Mouse (Mus musculus): ENCODE data around the gene Sult2b1. TPM values are rescaled to one million over a fixed set of nuclear protein-coding genes. Genes with fewer than 3 reads are reported as not detected.

The Sult2b1 gene
- polyA plus RNA-seq, 1 experiment from 2014 or later, result 2.5 TPM

DNA sequence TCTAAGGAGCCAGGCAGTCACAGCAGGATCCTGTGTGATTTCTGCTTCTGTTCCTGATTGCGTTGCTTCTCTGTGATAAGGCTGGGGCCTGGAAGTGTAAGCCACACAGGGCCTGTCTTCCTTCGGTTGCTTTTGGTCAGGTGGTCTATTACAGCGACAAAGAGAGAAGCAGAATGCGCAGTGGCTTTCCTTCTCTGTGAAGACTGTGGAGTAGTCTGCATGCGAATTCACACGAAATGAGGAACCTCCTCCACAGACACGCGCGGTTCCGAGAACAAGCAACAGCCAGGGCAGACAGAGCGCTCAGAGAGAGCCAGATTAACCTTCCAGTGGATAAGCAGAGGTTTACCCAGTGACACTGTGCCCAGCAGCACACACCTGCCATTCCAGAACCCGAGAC, 43.2 kb downstream of the Sult2b1 start:
- H3K27me3 ChIP-seq, result no peaks in the 10 kb centered on the region
- no peak overlapping the region for H3K27ac ChIP-seq
- no peak overlapping the region for H3K9ac ChIP-seq
- H3K9me3 ChIP-seq, result no peaks in the 10 kb centered on the region
- H3K36me3 ChIP-seq, result no peaks in the 10 kb centered on the region
- no peak overlapping the region for H3K4me3 ChIP-seq
- H3K4me1 ChIP-seq, result no peaks in the 10 kb centered on the region
- 85% methylated on average over 12 of the region's 12 CpGs for WGBS
- H3K4me2 ChIP-seq (replicated peaks), result peak overlapping the region; percentile 42; the same call in 1 of the 2 replicates
- no peak for ATAC-seq (ENCODE audit: insufficient number of reproducible peaks, insufficient read depth, low FRiP score, low TSS enrichment)

DNA sequence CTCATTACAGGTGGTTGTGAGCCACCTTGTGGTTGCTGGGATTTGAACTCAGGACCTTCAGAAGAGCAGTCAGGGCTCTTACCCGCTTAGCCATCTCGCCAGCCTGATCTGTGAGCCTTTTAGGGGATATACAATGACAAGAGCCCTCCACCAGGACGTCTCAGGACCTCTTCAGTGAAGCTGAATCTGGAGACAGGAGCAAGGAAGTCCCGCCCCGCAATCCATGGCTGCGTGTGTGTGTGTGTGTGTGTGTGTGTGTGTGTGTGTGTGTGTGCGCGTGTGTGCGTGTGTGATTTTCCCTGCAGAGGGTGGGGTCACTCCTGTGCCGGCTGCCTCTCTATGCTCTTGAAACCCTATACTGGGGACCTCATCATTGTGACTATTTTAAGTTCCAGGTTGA, 44.6 kb downstream of the Sult2b1 start:
- ATAC-seq (ENCODE audit: insufficient number of reproducible peaks, insufficient read depth, low FRiP score, low TSS enrichment), result no peak
- Histone ChIP-seq H3K4me3 (no peak overlapping the region), H3K27ac (no peak overlapping the region), H3K36me3 (no peaks in the 10 kb centered on the region), H3K9me3 (no peaks in the 10 kb centered on the region), H3K9ac (no peak overlapping the region), H3K4me2 (replicated peaks) (no peak overlapping the region), H3K4me1 (no peaks in the 10 kb centered on the region), H3K27me3 (no peaks in the 10 kb centered on the region)
- 56% methylated on average over 10 of the region's 10 CpGs for WGBS

DNA sequence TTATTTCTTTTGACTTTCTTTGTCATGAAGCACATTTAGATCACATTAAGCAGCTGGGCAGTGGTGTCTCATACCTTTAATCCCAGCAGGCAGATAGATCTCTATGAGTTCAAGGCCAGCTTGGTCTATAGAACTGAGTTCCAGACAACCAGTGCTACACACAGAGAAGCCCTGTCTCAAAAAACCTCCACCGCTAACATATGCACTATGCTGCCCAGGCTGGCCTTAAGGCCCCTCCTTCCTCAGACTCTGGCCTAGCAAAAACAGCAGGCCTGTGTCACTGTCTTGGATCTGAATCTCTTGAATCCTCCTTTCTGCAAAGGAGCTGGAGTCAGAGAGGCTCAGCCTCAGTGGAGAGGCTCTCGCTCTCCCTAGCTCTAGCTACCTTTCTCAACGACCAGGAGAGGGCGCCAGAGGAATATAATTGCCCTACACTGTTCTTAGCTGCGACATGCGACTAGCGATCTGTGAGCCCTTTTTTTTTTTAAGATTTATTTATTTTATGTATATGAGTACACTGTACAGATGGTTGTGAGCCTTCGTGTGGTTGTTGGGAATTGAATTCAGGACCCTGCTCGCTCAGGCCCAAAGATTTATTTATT, 45.2 kb downstream of the Sult2b1 start:
- Histone ChIP-seq H3K9me3 (no peaks in the 10 kb centered on the region), H3K27ac (no peak overlapping the region), H3K4me1 (no peaks in the 10 kb centered on the region), H3K27me3 (no peaks in the 10 kb centered on the region), H3K4me3 (no peak overlapping the region), H3K4me2 (replicated peaks) (no peak overlapping the region), H3K36me3 (no peaks in the 10 kb centered on the region), H3K9ac (no peak overlapping the region)
- WGBS, result 8% methylated on average over 9 of the region's 9 CpGs
- ATAC-seq (ENCODE audit: insufficient number of reproducible peaks, insufficient read depth, low FRiP score, low TSS enrichment), result peak; percentile 73

DNA sequence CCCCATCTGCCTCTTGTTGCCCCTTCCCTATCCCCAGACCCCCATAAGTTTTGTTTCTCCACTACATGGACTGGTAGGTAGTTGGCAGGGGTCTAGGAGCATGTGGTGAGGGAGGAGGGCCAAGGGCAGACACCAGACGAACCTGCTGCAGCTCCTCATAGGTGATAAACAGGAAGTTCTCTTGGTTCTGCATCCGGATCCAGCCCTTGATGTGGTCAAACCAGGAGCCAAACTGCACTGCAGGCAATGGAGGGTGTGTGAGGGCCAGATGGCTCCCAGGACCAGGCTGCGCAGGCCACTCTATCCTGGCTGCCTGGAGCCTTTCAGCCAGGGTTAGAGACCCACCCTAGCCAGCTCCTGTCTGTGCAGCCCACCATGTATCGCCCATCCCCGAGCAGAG, 51.0 kb downstream of the Sult2b1 start:
- H3K36me3 ChIP-seq, result peaks cover 4% of the 10 kb centered on the region
- H3K4me3 ChIP-seq, result no peak overlapping the region
- H3K27ac ChIP-seq, result no peak overlapping the region
- H3K9ac ChIP-seq, result no peak overlapping the region
- H3K4me1 ChIP-seq, result peaks cover 6% of the 10 kb centered on the region; the same call in 1 of the 2 replicates
- 84% methylated on average over 5 of the region's 5 CpGs for WGBS
- H3K4me2 ChIP-seq (replicated peaks), result no peak overlapping the region
- no peaks in the 10 kb centered on the region for H3K27me3 ChIP-seq
- H3K9me3 ChIP-seq, result no peaks in the 10 kb centered on the region
- ATAC-seq (ENCODE audit: insufficient number of reproducible peaks, insufficient read depth, low FRiP score, low TSS enrichment), result no peak

DNA sequence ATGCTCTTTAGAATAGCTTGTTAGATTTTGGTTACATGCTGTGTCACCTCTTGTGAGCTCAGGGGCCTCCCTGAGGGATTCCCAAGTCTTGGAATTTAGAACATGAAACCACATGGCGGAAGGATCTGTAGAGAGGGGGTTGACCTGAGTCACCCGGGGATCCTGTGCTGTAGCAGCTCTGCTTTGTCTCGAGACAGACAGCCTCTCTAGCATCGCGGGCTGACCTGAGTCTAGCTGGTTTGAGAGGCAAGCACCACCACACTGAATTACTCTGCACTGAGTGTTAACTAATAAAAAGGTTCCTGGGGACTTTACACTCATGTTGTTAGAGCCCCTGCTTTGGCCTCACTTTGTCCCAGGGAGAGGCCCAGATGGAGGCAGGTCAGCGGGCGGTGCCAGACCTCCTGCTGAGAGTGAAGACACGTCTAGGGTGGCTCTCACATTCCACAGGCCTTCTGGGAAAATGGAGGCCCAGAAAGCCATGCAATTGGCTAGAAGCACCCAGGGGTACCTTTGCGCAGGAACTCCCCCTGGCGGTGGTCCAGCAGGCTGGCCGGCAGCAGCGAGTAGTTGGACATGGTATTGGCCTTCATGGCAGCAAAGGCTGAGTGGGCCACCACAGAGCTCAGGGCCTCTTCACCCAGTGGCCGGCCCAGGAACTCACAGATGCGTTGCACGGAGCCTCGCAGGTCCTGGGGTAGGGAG, 53.6 kb downstream of the Sult2b1 start:
- H3K4me3 ChIP-seq, result no peak overlapping the region
- no peak for ATAC-seq (ENCODE audit: insufficient number of reproducible peaks, insufficient read depth, low FRiP score, low TSS enrichment)

DNA sequence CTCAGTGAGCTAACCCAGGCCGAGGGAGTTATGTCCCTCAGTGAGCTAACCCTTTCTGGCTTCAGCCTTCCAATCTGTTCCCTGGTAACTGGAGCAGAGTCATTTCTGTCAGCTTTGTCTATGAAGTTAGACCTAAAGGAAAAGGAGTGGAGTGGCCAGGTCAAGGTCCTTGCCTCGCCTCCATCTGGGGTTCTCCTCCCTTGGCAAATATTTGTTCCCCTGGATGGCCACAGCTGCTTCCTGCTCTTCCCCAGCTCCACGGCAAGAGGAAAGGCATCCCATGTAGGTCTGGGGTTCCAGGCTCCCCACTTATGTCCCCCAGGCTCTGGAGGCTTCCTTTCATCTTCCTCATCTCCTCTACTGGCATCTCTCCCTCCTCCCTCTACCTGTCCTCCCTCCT, 56.8 kb downstream of the Sult2b1 start:
- Histone ChIP-seq H3K9ac (no peak overlapping the region), H3K27me3 (no peaks in the 10 kb centered on the region), H3K36me3 (peaks cover 50% of the 10 kb centered on the region), H3K9me3 (no peaks in the 10 kb centered on the region), H3K4me3 (no peak overlapping the region), H3K27ac (no peak overlapping the region), H3K4me1 (peaks cover 6% of the 10 kb centered on the region; the same call in 1 of the 2 replicates), H3K4me2 (replicated peaks) (no peak overlapping the region)
- WGBS, result 84% methylated on average over 3 of the region's 3 CpGs
- no peak for ATAC-seq (ENCODE audit: insufficient number of reproducible peaks, insufficient read depth, low FRiP score, low TSS enrichment)

More for the DNA sequence above, 53.6 kb downstream of the Sult2b1 start:
- Histone ChIP-seq H3K27me3 (no peaks in the 10 kb centered on the region), H3K9ac (no peak overlapping the region), H3K36me3 (peaks cover 20% of the 10 kb centered on the region), H3K27ac (no peak overlapping the region), H3K4me1 (peaks cover 6% of the 10 kb centered on the region; the same call in 1 of the 2 replicates), H3K4me2 (replicated peaks) (no peak overlapping the region), H3K9me3 (no peaks in the 10 kb centered on the region)
- 15% methylated on average over 16 of the region's 16 CpGs for WGBS

DNA sequence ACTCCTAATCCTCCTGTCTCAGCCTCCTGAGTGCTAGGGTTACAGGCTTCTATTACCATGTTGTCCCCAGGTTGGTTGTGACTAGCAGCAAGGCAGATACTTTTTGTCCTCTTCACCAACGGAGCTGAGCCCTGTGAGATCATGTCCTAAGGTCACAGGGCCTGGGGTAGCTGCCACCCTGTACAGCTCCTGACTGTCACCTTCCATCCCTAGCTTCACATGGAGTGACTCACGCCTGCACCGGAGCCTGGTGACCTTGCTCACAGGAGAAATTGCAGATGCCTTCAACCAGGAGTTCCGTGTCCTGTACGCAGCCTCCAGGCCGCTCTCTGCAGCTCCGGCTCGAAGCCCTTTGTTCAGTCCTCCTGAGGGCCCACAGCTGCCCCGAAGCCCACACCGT, 58.0 kb downstream of the Sult2b1 start:
- H3K4me2 ChIP-seq (replicated peaks), result no peak overlapping the region
- no peaks in the 10 kb centered on the region for H3K9me3 ChIP-seq
- no peak overlapping the region for H3K27ac ChIP-seq
- H3K9ac ChIP-seq, result no peak overlapping the region
- 91% methylated on average over 10 of the region's 10 CpGs for WGBS
- no peaks in the 10 kb centered on the region for H3K27me3 ChIP-seq
- no peak for ATAC-seq (ENCODE audit: insufficient number of reproducible peaks, insufficient read depth, low FRiP score, low TSS enrichment)
- peaks cover 62% of the 10 kb centered on the region for H3K36me3 ChIP-seq
- H3K4me1 ChIP-seq, result peaks cover 6% of the 10 kb centered on the region; the same call in 1 of the 2 replicates
- no peak overlapping the region for H3K4me3 ChIP-seq

DNA sequence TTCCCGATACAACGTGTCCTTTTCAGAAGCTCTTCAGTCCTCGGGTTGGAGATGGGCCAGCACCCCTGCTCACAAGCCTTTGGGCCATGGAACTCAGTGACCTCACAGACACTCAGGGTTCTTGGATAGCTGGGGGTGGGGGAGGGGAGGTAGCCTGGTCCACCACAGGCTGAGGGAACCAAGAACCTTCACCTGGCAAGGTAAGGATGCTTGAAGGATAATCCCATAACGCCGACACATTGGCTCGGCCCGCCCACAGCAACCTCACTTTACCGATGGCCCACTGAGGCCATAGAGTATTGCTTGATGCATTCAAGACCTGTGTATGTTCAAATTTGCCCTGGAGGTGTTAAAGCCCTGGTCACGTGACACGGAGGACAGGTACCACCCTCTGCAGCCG, 58.8 kb downstream of the Sult2b1 start, which contains the start of gene Spaca4:
TSS of gene Spaca4 (minus strand) at position 101 of the 400 bp plus-strand sequence.
- H3K4me3 ChIP-seq, result no peak within 1 kb of the TSS
- H3K27me3 ChIP-seq, result no peaks in the 10 kb centered on the region
- H3K9me3 ChIP-seq, result no peaks in the 10 kb centered on the region
- H3K4me1 ChIP-seq, result peaks cover 6% of the 10 kb centered on the region; the same call in 1 of the 2 replicates
- H3K4me2 ChIP-seq (replicated peaks), result no peak within 1 kb of the TSS
- H3K27ac ChIP-seq, result no peak within 1 kb of the TSS
- no peak within 1 kb of the TSS for H3K9ac ChIP-seq
- ATAC-seq (ENCODE audit: insufficient number of reproducible peaks, insufficient read depth, low FRiP score, low TSS enrichment), result no peak
- H3K36me3 ChIP-seq, result peaks cover 69% of the 10 kb centered on the region
- 86% methylated on average over 11 of the region's 11 CpGs for WGBS

DNA sequence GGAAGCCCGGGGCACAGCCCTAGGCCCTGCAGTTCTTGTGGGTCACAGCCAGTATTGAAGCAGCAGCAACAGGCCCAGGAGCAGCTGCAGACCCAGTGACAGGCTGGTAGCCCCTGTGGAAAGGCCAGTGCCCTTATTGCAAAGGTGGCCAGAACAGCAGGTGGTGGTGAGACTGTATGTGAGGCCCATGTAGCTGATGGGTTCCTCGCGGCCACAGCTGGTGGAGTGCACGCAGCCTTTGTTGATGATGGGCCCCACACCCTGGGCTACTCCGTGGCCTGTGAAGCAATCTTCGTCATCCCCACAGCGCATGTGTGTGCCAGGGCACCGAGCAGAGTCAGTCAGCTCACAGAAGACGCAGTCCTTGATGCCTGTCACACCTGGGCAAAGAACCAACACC, 59.3 kb downstream of the Sult2b1 start:
- no peaks in the 10 kb centered on the region for H3K27me3 ChIP-seq
- H3K27ac ChIP-seq, result no peak overlapping the region
- peaks cover 4% of the 10 kb centered on the region; the same call in 1 of the 2 replicates for H3K4me1 ChIP-seq
- WGBS, result 91% methylated on average over 9 of the region's 9 CpGs
- H3K4me3 ChIP-seq, result no peak overlapping the region
- peaks cover 75% of the 10 kb centered on the region for H3K36me3 ChIP-seq
- no peak overlapping the region for H3K9ac ChIP-seq
- ATAC-seq (ENCODE audit: insufficient number of reproducible peaks, insufficient read depth, low FRiP score, low TSS enrichment), result no peak
- H3K4me2 ChIP-seq (replicated peaks), result no peak overlapping the region
- no peaks in the 10 kb centered on the region for H3K9me3 ChIP-seq

DNA sequence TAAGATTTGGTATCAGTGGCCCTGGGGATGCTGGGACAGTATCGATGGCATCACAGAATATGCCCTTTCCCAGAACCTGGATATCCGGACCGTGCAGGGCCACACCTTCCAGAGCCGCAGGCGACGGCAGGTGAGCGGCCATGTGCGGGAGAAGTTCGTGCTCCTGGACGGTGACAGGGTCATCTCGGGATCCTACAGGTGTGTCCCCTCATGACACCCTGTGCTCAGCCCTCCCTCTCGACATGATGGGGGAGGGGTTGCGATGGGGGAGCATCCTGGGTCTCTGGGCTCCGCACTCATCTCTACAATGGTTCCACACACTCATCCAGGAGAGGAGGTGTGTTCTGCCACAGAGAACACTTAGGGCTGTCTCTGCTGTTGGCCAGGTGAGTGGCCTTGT, 60.7 kb downstream of the Sult2b1 start:
- H3K4me3 ChIP-seq, result no peak overlapping the region
- ATAC-seq (ENCODE audit: insufficient number of reproducible peaks, insufficient read depth, low FRiP score, low TSS enrichment), result no peak
- H3K9me3 ChIP-seq, result no peaks in the 10 kb centered on the region
- H3K4me1 ChIP-seq, result peaks cover 17% of the 10 kb centered on the region
- 91% methylated on average over 14 of the region's 14 CpGs for WGBS
- H3K27me3 ChIP-seq, result no peaks in the 10 kb centered on the region
- H3K9ac ChIP-seq, result no peak overlapping the region
- peaks cover 83% of the 10 kb centered on the region for H3K36me3 ChIP-seq
- no peak overlapping the region for H3K4me2 ChIP-seq (replicated peaks)
- no peak overlapping the region for H3K27ac ChIP-seq

DNA sequence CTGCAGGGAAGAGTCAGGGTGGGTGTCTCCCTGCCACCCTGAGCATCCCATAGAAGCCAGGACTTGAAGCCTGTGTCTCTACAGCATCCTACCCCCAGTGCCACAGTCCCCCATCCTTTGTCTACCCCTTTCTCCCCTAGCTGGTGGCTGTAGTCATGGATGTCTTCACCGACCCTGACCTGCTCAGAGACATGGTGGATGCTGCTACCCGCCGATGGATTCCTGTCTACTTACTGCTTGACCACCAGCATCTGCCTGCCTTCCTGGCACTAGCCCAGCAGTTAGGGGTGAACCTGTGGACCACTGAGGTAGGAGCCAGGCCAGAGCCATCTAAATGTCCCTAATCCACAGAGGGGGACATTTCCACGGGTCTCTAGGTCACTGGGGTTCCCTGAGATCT, 61.2 kb downstream of the Sult2b1 start:
- Histone ChIP-seq H3K4me3 (no peak overlapping the region), H3K4me2 (replicated peaks) (no peak overlapping the region)
- 92% methylated on average over 4 of the region's 4 CpGs for WGBS

DNA sequence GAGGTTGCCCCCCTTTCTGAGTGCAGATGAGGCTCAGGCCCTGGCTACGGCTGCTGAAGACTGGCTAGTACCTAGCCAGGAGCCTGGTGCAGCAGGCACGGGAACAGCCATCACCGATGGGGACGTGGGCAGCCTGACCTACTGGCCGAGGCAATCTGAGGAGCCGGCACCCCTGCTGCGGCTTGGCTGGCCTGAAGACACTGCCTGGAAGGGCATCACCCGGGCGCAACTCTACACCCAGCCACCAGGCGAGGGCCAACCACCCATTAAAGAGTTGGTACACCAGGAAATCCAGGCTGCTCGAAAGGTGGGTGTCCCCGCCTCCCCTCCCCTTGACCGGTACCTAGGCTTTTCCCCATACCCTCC, 62.1 kb downstream of the Sult2b1 start:
- Histone ChIP-seq H3K4me3 (no peak overlapping the region), H3K36me3 (peaks cover 80% of the 10 kb centered on the region), H3K4me1 (peaks cover 18% of the 10 kb centered on the region), H3K9ac (0 out of 2 replicates have a peak overlapping the region, but pooled peaks have one; percentile 8), H3K4me2 (replicated peaks) (no peak overlapping the region), H3K9me3 (no peaks in the 10 kb centered on the region), H3K27me3 (no peaks in the 10 kb centered on the region), H3K27ac (no peak overlapping the region)
- WGBS, result 80% methylated on average over 13 of the region's 13 CpGs
- no peak for ATAC-seq (ENCODE audit: insufficient number of reproducible peaks, insufficient read depth, low FRiP score, low TSS enrichment)

More for the DNA sequence above, 61.2 kb downstream of the Sult2b1 start:
- no peaks in the 10 kb centered on the region for H3K27me3 ChIP-seq
- H3K9ac ChIP-seq, result no peak overlapping the region
- peaks cover 82% of the 10 kb centered on the region for H3K36me3 ChIP-seq
- H3K4me1 ChIP-seq, result peaks cover 18% of the 10 kb centered on the region
- ATAC-seq (ENCODE audit: insufficient number of reproducible peaks, insufficient read depth, low FRiP score, low TSS enrichment), result no peak
- no peak overlapping the region for H3K27ac ChIP-seq
- no peaks in the 10 kb centered on the region for H3K9me3 ChIP-seq
